Mouse (Mus musculus): ENCODE measurements at regions not wholly inside any gene's neighbourhood (a gene's known extent, or its start where the extent isn't known, plus 50 kb on each side); places are given as distances from the start of the nearest gene placed in this dataset.

GRCm38 (mm10) chr5:118877313-118877669 is 316.8 kb downstream of the Med13l start:
- in situ Hi-C loops (cut with MboI; ENCODE audit: low pct_unique_long_range_greater_than_20kb in 1 of 2, low sequenced_read_pairs in 2 of 2, unreplicated experiment in 1 of 2): loop anchor here (25.0 kb wide), 1 partner anchor 810 kb away; no protein-coding TSS in a partner anchor

GRCm38 (mm10) chr5:118877831-118878230 is 317.4 kb downstream of the Med13l start:
- in situ Hi-C loops (cut with MboI; ENCODE audit: low pct_unique_long_range_greater_than_20kb in 1 of 2, low sequenced_read_pairs in 2 of 2, unreplicated experiment in 1 of 2): loop anchor here (25.0 kb wide), 1 partner anchor 809 kb away; no protein-coding TSS in a partner anchor

GRCm38 (mm10) chr5:118878722-118879121 is 318.2 kb downstream of the Med13l start:
- in situ Hi-C loops (cut with MboI; ENCODE audit: low pct_unique_long_range_greater_than_20kb in 1 of 2, low sequenced_read_pairs in 2 of 2, unreplicated experiment in 1 of 2): loop anchor here (25.0 kb wide), 1 partner anchor 809 kb away; no protein-coding TSS in a partner anchor

- in situ Hi-C loops (cut with MboI; ENCODE audit: low pct_unique_long_range_greater_than_20kb in 1 of 2, low sequenced_read_pairs in 2 of 2, unreplicated experiment in 1 of 2): loop anchor here (5.0 to 25.0 kb wide), 2 partner anchors 332 to 807 kb away; no protein-coding TSS in a partner anchor
These were observed 319.5 kb downstream of the Med13l start for GRCm38 (mm10) chr5:118879808-118880478.

GRCm38 (mm10) chr5:118880546-118880945 is 320.1 kb downstream of the Med13l start:
- in situ Hi-C loops (cut with MboI; ENCODE audit: low pct_unique_long_range_greater_than_20kb in 1 of 2, low sequenced_read_pairs in 2 of 2, unreplicated experiment in 1 of 2): loop anchor here (5.0 to 25.0 kb wide), 2 partner anchors 332 to 807 kb away; no protein-coding TSS in a partner anchor

- in situ Hi-C loops (cut with MboI; ENCODE audit: low pct_unique_long_range_greater_than_20kb in 1 of 2, low sequenced_read_pairs in 2 of 2, unreplicated experiment in 1 of 2): loop anchor here (5.0 to 25.0 kb wide), 2 partner anchors 330 to 805 kb away; no protein-coding TSS in a partner anchor
These were observed 321.4 kb downstream of the Med13l start for GRCm38 (mm10) chr5:118881886-118882285.

- in situ Hi-C loops (cut with MboI; ENCODE audit: low pct_unique_long_range_greater_than_20kb in 1 of 2, low sequenced_read_pairs in 2 of 2, unreplicated experiment in 1 of 2): loop anchor here (25.0 kb wide), 1 partner anchor 799 kb away; no protein-coding TSS in a partner anchor
These were observed 327.7 kb downstream of the Med13l start for GRCm38 (mm10) chr5:118888131-118888530.

GRCm38 (mm10) chr5:118891131-118891530 is 330.7 kb downstream of the Med13l start:
- in situ Hi-C loops (cut with MboI; ENCODE audit: low pct_unique_long_range_greater_than_20kb in 1 of 2, low sequenced_read_pairs in 2 of 2, unreplicated experiment in 1 of 2): loop anchor here (25.0 kb wide), 1 partner anchor 796 kb away; no protein-coding TSS in a partner anchor

- in situ Hi-C loops (cut with MboI; ENCODE audit: low pct_unique_long_range_greater_than_20kb in 1 of 2, low sequenced_read_pairs in 2 of 2, unreplicated experiment in 1 of 2): no loop called here
These were observed 347.7 kb downstream of the Med13l start for GRCm38 (mm10) chr5:118908224-118908623.

- in situ Hi-C loops (cut with MboI; ENCODE audit: low pct_unique_long_range_greater_than_20kb in 1 of 2, low sequenced_read_pairs in 2 of 2, unreplicated experiment in 1 of 2): no loop called here
These were observed 349.3 kb downstream of the Med13l start for GRCm38 (mm10) chr5:118909756-118910155.

GRCm38 (mm10) chr5:118914191-118914750 is 353.8 kb downstream of the Med13l start:
- in situ Hi-C loops (cut with MboI; ENCODE audit: low pct_unique_long_range_greater_than_20kb in 1 of 2, low sequenced_read_pairs in 2 of 2, unreplicated experiment in 1 of 2): no loop called here

GRCm38 (mm10) chr5:118923357-118923756 is 362.9 kb downstream of the Med13l start:
- in situ Hi-C loops (cut with MboI; ENCODE audit: low pct_unique_long_range_greater_than_20kb in 1 of 2, low sequenced_read_pairs in 2 of 2, unreplicated experiment in 1 of 2): no loop called here

- in situ Hi-C loops (cut with MboI; ENCODE audit: low pct_unique_long_range_greater_than_20kb in 1 of 2, low sequenced_read_pairs in 2 of 2, unreplicated experiment in 1 of 2): no loop called here
These were observed 368.6 kb downstream of the Med13l start for GRCm38 (mm10) chr5:118929037-118929436.

GRCm38 (mm10) chr5:118929990-118930501 is 369.6 kb downstream of the Med13l start:
- in situ Hi-C loops (cut with MboI; ENCODE audit: low pct_unique_long_range_greater_than_20kb in 1 of 2, low sequenced_read_pairs in 2 of 2, unreplicated experiment in 1 of 2): no loop called here

- in situ Hi-C loops (cut with MboI; ENCODE audit: low pct_unique_long_range_greater_than_20kb in 1 of 2, low sequenced_read_pairs in 2 of 2, unreplicated experiment in 1 of 2): no loop called here
These were observed 379.0 kb downstream of the Med13l start for GRCm38 (mm10) chr5:118939336-118940039.

- in situ Hi-C loops (cut with MboI; ENCODE audit: low pct_unique_long_range_greater_than_20kb in 1 of 2, low sequenced_read_pairs in 2 of 2, unreplicated experiment in 1 of 2): no loop called here
These were observed 383.8 kb downstream of the Med13l start for GRCm38 (mm10) chr5:118944256-118944655.

- in situ Hi-C loops (cut with MboI; ENCODE audit: low pct_unique_long_range_greater_than_20kb in 1 of 2, low sequenced_read_pairs in 2 of 2, unreplicated experiment in 1 of 2): no loop called here
These were observed 385.6 kb downstream of the Med13l start for GRCm38 (mm10) chr5:118946090-118946489.

GRCm38 (mm10) chr5:118946994-118947393 is 386.5 kb downstream of the Med13l start:
- in situ Hi-C loops (cut with MboI; ENCODE audit: low pct_unique_long_range_greater_than_20kb in 1 of 2, low sequenced_read_pairs in 2 of 2, unreplicated experiment in 1 of 2): no loop called here
